Mouse (Mus musculus): Measurements from ENCODE around the gene Rhbdl1.

DNA sequence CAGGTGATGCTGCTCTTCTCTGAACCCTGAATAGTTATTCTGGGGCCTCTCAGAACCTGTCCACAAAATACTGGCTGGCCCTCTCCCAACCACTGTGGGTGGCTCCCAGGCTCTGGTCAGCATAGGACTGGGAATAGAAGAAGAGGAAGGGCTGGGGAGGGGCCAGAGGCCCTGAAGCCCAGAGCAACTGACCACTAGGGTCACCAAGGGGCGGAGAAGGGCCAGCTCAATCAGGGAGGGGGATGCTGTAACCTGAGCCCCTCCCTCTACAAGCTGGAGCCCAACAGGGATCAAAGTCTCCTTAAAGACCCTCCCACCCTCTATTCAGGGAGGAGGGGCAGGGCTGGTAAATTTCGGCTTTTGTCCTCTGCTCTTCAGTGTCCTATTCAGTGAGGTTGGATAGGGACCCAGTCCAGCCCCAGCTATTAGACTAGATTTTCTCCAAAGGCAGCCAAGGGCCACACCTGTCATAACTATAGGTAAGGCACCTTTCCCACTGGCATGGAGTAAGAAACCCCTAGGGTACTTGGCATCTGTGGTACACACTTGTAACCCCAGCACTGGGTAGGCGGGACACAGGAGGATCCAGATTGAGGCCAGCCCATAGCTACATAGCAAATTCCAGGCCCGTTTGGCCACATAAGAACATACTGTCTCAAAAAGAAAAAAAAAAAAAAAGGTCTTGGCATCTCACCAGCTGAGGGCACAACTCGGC is 43.3 kb upstream of the Rhbdl1 start, which contains the start of gene Wfikkn1:
- TF ChIP-seq CTCF (IDR thresholded peaks at IDR 0.05; ENCODE audit: low read depth, low read length): no peak
- no peak for TF ChIP-seq TAL1 (conservative IDR thresholded peaks at IDR 0.05; ENCODE audit: low read depth, low read length)
